Mouse (Mus musculus): Measurements from ENCODE around the gene Stat5b.

Gene Stat5b

GRCm38 (mm10) chr11:100811132-100811531 lies 39.4 kb downstream of the Stat5b start:
- DNase-seq (ENCODE audit: low spot score), result no peak

GRCm38 (mm10) chr11:100810516-100810915 lies 40.0 kb downstream of the Stat5b start:
- no peak for DNase-seq (ENCODE audit: low spot score)

- DNase-seq (ENCODE audit: low spot score), result no peak
These were observed 43.9 kb downstream of the Stat5b start for GRCm38 (mm10) chr11:100806380-100807305.

GRCm38 (mm10) chr11:100805535-100805934 lies 45.0 kb downstream of the Stat5b start:
- no peak for DNase-seq (ENCODE audit: low spot score)

- DNase-seq (ENCODE audit: low spot score), result no peak
These were observed 46.1 kb downstream of the Stat5b start for GRCm38 (mm10) chr11:100804409-100804808.

- DNase-seq (ENCODE audit: low spot score), result no peak
These were observed 51.1 kb downstream of the Stat5b start for GRCm38 (mm10) chr11:100799426-100799825.

- no peak for DNase-seq (ENCODE audit: low spot score)
These were observed 53.9 kb downstream of the Stat5b start for GRCm38 (mm10) chr11:100796585-100796984.

GRCm38 (mm10) chr11:100795386-100795785 lies 55.1 kb downstream of the Stat5b start:
- no peak for DNase-seq (ENCODE audit: low spot score)

- DNase-seq (ENCODE audit: low spot score), result no peak
These were observed 59.0 kb downstream of the Stat5b start for GRCm38 (mm10) chr11:100791457-100792049.

GRCm38 (mm10) chr11:100790644-100791043 lies 59.9 kb downstream of the Stat5b start:
- peak; percentile 56 for DNase-seq (ENCODE audit: low spot score)

- no peak for DNase-seq (ENCODE audit: low spot score)
These were observed 60.8 kb downstream of the Stat5b start for GRCm38 (mm10) chr11:100789702-100790101.

GRCm38 (mm10) chr11:100785774-100786173 lies 64.8 kb downstream of the Stat5b start:
- no peak for DNase-seq (ENCODE audit: low spot score)

GRCm38 (mm10) chr11:100784286-100784685 lies 66.2 kb downstream of the Stat5b start:
- no peak for DNase-seq (ENCODE audit: low spot score)

- DNase-seq (ENCODE audit: low spot score), result no peak
These were observed 68.0 kb downstream of the Stat5b start for GRCm38 (mm10) chr11:100782568-100782967.

- no peak for DNase-seq (ENCODE audit: low spot score)
These were observed 68.6 kb downstream of the Stat5b start for GRCm38 (mm10) chr11:100781763-100782475.

- no peak for DNase-seq (ENCODE audit: low spot score)
These were observed 70.3 kb downstream of the Stat5b start for GRCm38 (mm10) chr11:100780247-100780646.

- no peak for DNase-seq (ENCODE audit: low spot score)
These were observed 72.5 kb downstream of the Stat5b start for GRCm38 (mm10) chr11:100778069-100778468.

GRCm38 (mm10) chr11:100775921-100776320 lies 74.6 kb downstream of the Stat5b start:
- DNase-seq (ENCODE audit: low spot score), result no peak

- no peak for DNase-seq (ENCODE audit: low spot score)
These were observed 76.3 kb downstream of the Stat5b start for GRCm38 (mm10) chr11:100774261-100774660.

- peak; percentile 79 for DNase-seq (ENCODE audit: low spot score)
These were observed 79.7 kb downstream of the Stat5b start, which contains the start of gene Ghdc for GRCm38 (mm10) chr11:100770646-100771408. Ghdc (minus strand) TSS chr11:100770957.

- no peak for DNase-seq (ENCODE audit: low spot score)
These were observed 80.5 kb downstream of the Stat5b start for GRCm38 (mm10) chr11:100769980-100770379.

GRCm38 (mm10) chr11:100767871-100768270 lies 82.7 kb downstream of the Stat5b start:
- DNase-seq (ENCODE audit: low spot score), result no peak
